Mouse (Mus musculus): ENCODE results near the gene H2al1a. TPM values are rescaled to one million over a fixed set of nuclear protein-coding genes. Genes with fewer than 3 reads are reported as not detected.

Gene H2al1a
- polyA plus RNA-seq (2014; fragmentation: Illumina TruSeq; extraction: RNeasy Lipid Tissue Mini Kit (QIAGEN cat#74804); ENCODE audit: insufficient read depth, low read depth, low replicate concordance) = not detected

DNA sequence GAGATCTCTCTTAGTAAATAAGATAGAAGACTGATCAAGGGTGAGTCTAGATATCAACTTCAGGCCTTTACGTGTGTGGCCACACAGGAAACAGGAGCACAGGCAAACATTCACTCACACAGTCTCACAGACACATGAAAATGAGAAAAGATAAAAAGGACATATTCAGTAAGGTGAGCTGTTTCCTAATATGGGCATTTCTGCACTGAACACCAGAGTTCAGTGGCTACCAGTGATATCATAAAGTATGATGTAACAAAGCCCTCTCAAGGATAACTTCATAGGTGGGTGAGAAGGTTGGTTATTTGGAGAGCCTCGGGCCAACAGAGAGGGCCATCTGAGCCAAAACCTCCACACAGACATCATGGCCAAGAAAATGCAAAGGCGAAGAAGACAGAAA is at the start of gene H2al1a:
Gene H2al1a, plus strand, starts transcription at position 301 of the 400 bp plus-strand sequence.

DNA sequence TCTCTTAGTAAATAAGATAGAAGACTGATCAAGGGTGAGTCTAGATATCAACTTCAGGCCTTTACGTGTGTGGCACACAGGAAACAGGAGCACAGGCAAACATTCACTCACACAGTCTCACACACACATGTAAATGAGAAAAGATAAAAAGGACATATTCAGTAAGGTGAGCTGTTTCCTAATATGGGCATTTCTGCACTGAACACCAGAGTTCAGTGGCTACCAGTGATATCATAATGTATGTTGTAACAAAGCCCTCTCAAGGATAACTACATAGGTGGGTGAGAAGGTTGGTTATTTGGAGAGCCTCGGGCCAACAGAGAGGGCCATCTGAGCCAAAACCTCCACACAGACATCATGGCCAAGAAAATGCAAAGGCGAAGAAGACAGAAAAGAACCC is 3.1 kb downstream of the H2al1a start, which contains the start of gene H2al1b:
Gene H2al1b, plus strand, starts transcription at position 301 of the 400 bp plus-strand sequence.

DNA sequence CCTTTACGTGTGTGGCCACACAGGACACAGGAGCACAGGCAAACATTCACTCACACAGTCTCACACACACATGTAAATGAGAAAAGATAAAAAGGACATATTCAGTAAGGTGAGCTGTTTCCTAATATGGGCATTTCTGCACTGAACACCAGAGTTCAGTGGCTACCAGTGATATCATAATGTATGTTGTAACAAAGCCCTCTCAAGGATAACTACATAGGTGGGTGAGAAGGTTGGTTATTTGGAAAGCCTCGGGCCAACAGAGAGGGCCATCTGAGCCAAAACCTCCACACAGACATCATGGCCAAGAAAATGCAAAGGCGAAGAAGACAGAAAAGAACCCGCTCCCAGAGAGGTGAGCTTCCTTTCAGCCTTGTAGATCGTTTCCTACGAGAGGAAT is 6.3 kb downstream of the H2al1a start, which contains the start of gene H2al1c:
Gene H2al1c, plus strand, starts transcription at position 301 of the 400 bp plus-strand sequence.

DNA sequence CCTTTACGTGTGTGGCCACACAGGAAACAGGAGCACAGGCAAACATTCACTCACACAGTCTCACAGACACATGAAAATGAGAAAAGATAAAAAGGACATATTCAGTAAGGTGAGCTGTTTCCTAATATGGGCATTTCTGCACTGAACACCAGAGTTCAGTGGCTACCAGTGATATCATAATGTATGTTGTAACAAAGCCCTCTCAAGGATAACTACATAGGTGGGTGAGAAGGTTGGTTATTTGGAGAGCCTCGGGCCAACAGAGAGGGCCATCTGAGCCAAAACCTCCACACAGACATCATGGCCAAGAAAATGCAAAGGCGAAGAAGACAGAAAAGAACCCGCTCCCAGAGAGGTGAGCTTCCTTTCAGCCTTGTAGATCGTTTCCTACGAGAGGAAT is 9.5 kb downstream of the H2al1a start, which contains the start of gene H2al1d:
Gene H2al1d, plus strand, starts transcription at position 301 of the 400 bp plus-strand sequence.

DNA sequence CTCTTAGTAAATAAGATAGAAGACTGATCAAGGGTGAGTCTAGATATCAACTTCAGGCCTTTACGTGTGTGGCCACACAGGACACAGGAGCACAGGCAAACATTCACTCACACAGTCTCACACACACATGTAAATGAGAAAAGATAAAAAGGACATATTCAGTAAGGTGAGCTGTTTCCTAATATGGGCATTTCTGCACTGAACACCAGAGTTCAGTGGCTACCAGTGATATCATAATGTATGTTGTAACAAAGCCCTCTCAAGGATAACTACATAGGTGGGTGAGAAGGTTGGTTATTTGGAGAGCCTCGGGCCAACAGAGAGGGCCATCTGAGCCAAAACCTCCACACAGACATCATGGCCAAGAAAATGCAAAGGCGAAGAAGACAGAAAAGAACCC is 12.6 kb downstream of the H2al1a start, which contains the start of gene H2al1e:
Gene H2al1e, plus strand, starts transcription at position 301 of the 400 bp plus-strand sequence.

DNA sequence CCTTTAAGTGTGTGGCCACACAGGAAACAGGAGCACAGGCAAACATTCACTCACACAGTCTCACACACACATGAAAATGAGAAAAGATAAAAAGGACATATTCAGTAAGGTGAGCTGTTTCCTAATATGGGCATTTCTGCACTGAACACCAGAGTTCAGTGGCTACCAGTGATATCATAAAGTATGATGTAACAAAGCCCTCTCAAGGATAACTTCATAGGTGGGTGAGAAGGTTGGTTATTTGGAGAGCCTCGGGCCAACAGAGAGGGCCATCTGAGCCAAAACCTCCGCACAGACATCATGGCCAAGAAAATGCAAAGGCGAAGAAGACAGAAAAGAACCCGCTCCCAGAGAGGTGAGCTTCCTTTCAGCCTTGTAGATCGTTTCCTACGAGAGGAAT is 15.8 kb downstream of the H2al1a start, which contains the start of gene H2al1f:
Gene H2al1f, plus strand, starts transcription at position 301 of the 400 bp plus-strand sequence.

DNA sequence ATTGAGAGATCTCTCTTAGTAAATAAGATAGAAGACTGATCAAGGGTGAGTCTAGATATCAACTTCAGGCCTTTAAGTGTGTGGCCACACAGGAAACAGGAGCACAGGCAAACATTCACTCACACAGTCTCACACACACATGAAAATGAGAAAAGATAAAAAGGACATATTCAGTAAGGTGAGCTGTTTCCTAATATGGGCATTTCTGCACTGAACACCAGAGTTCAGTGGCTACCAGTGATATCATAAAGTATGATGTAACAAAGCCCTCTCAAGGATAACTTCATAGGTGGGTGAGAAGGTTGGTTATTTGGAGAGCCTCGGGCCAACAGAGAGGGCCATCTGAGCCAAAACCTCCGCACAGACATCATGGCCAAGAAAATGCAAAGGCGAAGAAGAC is 18.9 kb downstream of the H2al1a start, which contains the start of gene H2al1g:
Gene H2al1g, plus strand, starts transcription at position 301 of the 400 bp plus-strand sequence.

DNA sequence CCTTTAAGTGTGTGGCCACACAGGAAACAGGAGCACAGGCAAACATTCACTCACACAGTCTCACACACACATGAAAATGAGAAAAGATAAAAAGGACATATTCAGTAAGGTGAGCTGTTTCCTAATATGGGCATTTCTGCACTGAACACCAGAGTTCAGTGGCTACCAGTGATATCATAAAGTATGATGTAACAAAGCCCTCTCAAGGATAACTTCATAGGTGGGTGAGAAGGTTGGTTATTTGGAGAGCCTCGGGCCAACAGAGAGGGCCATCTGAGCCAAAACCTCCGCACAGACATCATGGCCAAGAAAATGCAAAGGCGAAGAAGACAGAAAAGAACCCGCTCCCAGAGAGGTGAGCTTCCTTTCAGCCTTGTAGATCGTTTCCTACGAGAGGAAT is 22.1 kb downstream of the H2al1a start, which contains the start of gene H2al1h:
Gene H2al1h, plus strand, starts transcription at position 301 of the 400 bp plus-strand sequence.

DNA sequence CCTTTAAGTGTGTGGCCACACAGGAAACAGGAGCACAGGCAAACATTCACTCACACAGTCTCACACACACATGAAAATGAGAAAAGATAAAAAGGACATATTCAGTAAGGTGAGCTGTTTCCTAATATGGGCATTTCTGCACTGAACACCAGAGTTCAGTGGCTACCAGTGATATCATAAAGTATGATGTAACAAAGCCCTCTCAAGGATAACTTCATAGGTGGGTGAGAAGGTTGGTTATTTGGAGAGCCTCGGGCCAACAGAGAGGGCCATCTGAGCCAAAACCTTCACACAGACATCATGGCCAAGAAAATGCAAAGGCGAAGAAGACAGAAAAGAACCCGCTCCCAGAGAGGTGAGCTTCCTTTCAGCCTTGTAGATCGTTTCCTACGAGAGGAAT is 25.3 kb downstream of the H2al1a start, which contains the start of gene H2al1i:
Gene H2al1i, plus strand, starts transcription at position 301 of the 400 bp plus-strand sequence.

DNA sequence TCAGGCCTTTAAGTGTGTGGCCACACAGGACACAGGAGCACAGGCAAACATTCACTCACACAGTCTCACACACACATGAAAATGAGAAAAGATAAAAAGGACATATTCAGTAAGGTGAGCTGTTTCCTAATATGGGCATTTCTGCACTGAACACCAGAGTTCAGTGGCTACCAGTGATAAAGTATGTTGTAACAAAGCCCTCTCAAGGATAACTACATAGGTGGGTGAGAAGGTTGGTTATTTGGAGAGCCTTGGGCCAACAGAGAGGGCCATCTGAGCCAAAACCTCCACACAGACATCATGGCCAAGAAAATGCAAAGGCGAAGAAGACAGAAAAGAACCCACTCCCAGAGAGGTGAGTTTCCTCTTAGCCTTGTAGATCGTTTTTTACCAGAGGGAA is 28.5 kb downstream of the H2al1a start, which contains the start of gene H2al1j:
Gene H2al1j, plus strand, starts transcription at position 301 of the 400 bp plus-strand sequence.

Other genes with a start within 250 kb of the H2al1a start
- not detected for gene H2al1b, start 3.2 kb downstream of the H2al1a start, polyA plus RNA-seq (2014; fragmentation: Illumina TruSeq; extraction: RNeasy Lipid Tissue Mini Kit (QIAGEN cat#74804); ENCODE audit: insufficient read depth, low read depth, low replicate concordance)
- gene H2al1c, start 6.4 kb downstream of the H2al1a start, polyA plus RNA-seq (2014; fragmentation: Illumina TruSeq; extraction: RNeasy Lipid Tissue Mini Kit (QIAGEN cat#74804); ENCODE audit: insufficient read depth, low read depth, low replicate concordance) = not detected
- not detected for gene H2al1d, start 9.6 kb downstream of the H2al1a start, polyA plus RNA-seq (2014; fragmentation: Illumina TruSeq; extraction: RNeasy Lipid Tissue Mini Kit (QIAGEN cat#74804); ENCODE audit: insufficient read depth, low read depth, low replicate concordance)
- not detected for gene H2al1e, start 12.7 kb downstream of the H2al1a start, polyA plus RNA-seq (2014; fragmentation: Illumina TruSeq; extraction: RNeasy Lipid Tissue Mini Kit (QIAGEN cat#74804); ENCODE audit: insufficient read depth, low read depth, low replicate concordance)
- not detected for gene H2al1f, start 15.9 kb downstream of the H2al1a start, polyA plus RNA-seq (2014; fragmentation: Illumina TruSeq; extraction: RNeasy Lipid Tissue Mini Kit (QIAGEN cat#74804); ENCODE audit: insufficient read depth, low read depth, low replicate concordance)
- not detected for gene H2al1g, start 19.0 kb downstream of the H2al1a start, polyA plus RNA-seq (2014; fragmentation: Illumina TruSeq; extraction: RNeasy Lipid Tissue Mini Kit (QIAGEN cat#74804); ENCODE audit: insufficient read depth, low read depth, low replicate concordance)
- not detected for gene H2al1h, start 22.2 kb downstream of the H2al1a start, polyA plus RNA-seq (2014; fragmentation: Illumina TruSeq; extraction: RNeasy Lipid Tissue Mini Kit (QIAGEN cat#74804); ENCODE audit: insufficient read depth, low read depth, low replicate concordance)
- gene H2al1i, start 25.4 kb downstream of the H2al1a start, polyA plus RNA-seq (2014; fragmentation: Illumina TruSeq; extraction: RNeasy Lipid Tissue Mini Kit (QIAGEN cat#74804); ENCODE audit: insufficient read depth, low read depth, low replicate concordance) = not detected
- not detected for gene H2al1j, start 28.6 kb downstream of the H2al1a start, polyA plus RNA-seq (2014; fragmentation: Illumina TruSeq; extraction: RNeasy Lipid Tissue Mini Kit (QIAGEN cat#74804); ENCODE audit: insufficient read depth, low read depth, low replicate concordance)